Mouse (Mus musculus) olfactory bulb, adult 2 months (tissue): ENCODE data around the gene Aldh1a1.

ENCODE experiments used
- CTCF ChIP-seq: fragments of 200-500 bp; IDR thresholded peaks from 2 replicates; pipeline ENCODE4 v1.5.1; 2012; ENCODE audit warnings: low read depth, mild to moderate bottlenecking, low read length, moderate library complexity; ENCODE audit not compliant: insufficient read depth
- POLR2A ChIP-seq: fragments of 200-500 bp; IDR thresholded peaks from 2 replicates; pipeline ENCODE4 v1.6.1; 2012; ENCODE audit warnings: mild to moderate bottlenecking, low read depth, low read length, moderate library complexity; ENCODE audit not compliant: insufficient read depth

DNA sequence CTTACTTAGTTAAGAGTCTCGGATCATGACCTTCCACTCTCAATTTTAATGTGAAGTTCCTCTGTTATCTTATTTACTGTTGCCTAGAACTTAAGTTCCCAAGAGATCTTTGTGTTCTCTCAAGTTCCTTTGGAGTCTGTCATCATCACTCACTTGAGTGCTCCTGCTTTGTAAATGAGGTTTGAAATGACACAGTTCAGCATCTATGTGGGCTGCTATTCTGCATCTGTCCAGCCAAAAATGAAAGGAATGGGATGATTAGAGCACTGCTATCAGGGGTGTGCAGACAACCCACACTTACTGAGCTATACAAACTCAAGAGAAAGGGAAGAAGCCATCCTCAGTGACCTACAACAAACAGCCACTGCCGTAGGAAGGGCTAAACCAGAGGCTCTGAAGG lies 44.7 kb upstream of the Aldh1a1 start:
- no peak for TF ChIP-seq POLR2A
- no peak for TF ChIP-seq CTCF
